Mouse (Mus musculus) lung, adult 2 months (tissue): ENCODE measurements at regions not wholly inside any gene's neighbourhood (a gene's known extent, or its start where the extent isn't known, plus 50 kb on each side); places are given as distances from the start of the nearest gene placed in this dataset.

Experiments used
- CTCF ChIP-seq: fragments of 200-500 bp; IDR thresholded peaks from 2 replicates; pipeline ENCODE4 v1.5.1; 2011; ENCODE audit warnings: mild to moderate bottlenecking, low read length, control low read depth; ENCODE audit not compliant: insufficient read depth
- POLR2A ChIP-seq: fragments of 200-500 bp; IDR thresholded peaks from 2 replicates; pipeline ENCODE4 v1.6.1; 2011; ENCODE audit warnings: low read depth, mild to moderate bottlenecking, control low read depth, low read length, borderline replicate concordance; ENCODE audit errors: extremely low read depth

GRCm38 (mm10) chr1:136730638-136731037 is 105.9 kb downstream of the Zfp281 start:
- TF ChIP-seq CTCF (no peak), POLR2A (no peak)
